Mouse (Mus musculus) thymus, adult 2 months (tissue): ENCODE data around the gene Tmem259. TPM values are rescaled to one million over a fixed set of nuclear protein-coding genes. Genes with fewer than 3 reads are reported as not detected.

Experiments used
- DNase-seq: peaks from one replicate; pipeline ENCODE4 v3.0.0; 2021
- H3K27ac ChIP-seq: fragments of 200-500 bp; 2 replicates; pipeline ENCODE4 v1.5.1; 2012; ENCODE audit warnings: low read length, control low read depth; ENCODE audit not compliant: control insufficient read depth, insufficient read depth
- H3K27me3 ChIP-seq: fragments of 200-500 bp; 2 replicates; pipeline ENCODE4 v1.6.1; 2012; ENCODE audit warnings: mild to moderate bottlenecking, low read length, moderate library complexity, mixed read lengths; ENCODE audit not compliant: control insufficient read depth, insufficient read depth
- H3K36me3 ChIP-seq: fragments of 200-500 bp; 2 replicates; pipeline ENCODE4 v1.6.1; 2012; ENCODE audit warnings: mild to moderate bottlenecking, low read length, moderate library complexity; ENCODE audit not compliant: control insufficient read depth, insufficient read depth
- H3K4me1 ChIP-seq: fragments of 200-500 bp; replicated peaks from 2 replicates; pipeline ENCODE4 v1.6.1; 2012; ENCODE audit warnings: low read length; ENCODE audit not compliant: control insufficient read depth, insufficient read depth
- H3K4me3 ChIP-seq: fragments of 200-500 bp; 2 replicates; pipeline ENCODE4 v1.5.1; 2012; ENCODE audit warnings: mild to moderate bottlenecking, low read length, control low read depth, moderate library complexity; ENCODE audit not compliant: control insufficient read depth, insufficient read depth
- CTCF ChIP-seq: fragments of 200-500 bp; IDR thresholded peaks from 2 replicates; pipeline ENCODE4 v1.5.1; 2012; ENCODE audit warnings: mild to moderate bottlenecking, control low read depth, low read length, moderate library complexity, borderline replicate concordance; ENCODE audit not compliant: control insufficient read depth, poor library complexity, insufficient read depth; ENCODE audit errors: extremely low read depth
- POLR2A ChIP-seq: fragments of 200-500 bp; IDR thresholded peaks from 2 replicates; pipeline ENCODE4 v1.6.1; 2012; ENCODE audit warnings: mild to moderate bottlenecking, low read length, control low read depth, moderate library complexity; ENCODE audit not compliant: control insufficient read depth, poor library complexity, insufficient read depth; ENCODE audit errors: extremely low read depth
- WGBS: fragments of 180-500 bp; shearing (Covaris S2); methylation state at CpG from one replicate; pipeline ENCODE4 v1.1.7; 2018; 5-methylcytosine and 5-hydroxymethylcytosine counted together
- polyA plus RNA-seq: library from polyadenylated mRNA; depleted of rRNA; stranded (reverse); fragments of >200 nt; gene quantifications from 2 replicates; pipeline ENCODE4 v1.2.3, GENCODE M21; 2012

Tmem259 gene
- polyA plus RNA-seq, 1 experiment, result 566 TPM

DNA sequence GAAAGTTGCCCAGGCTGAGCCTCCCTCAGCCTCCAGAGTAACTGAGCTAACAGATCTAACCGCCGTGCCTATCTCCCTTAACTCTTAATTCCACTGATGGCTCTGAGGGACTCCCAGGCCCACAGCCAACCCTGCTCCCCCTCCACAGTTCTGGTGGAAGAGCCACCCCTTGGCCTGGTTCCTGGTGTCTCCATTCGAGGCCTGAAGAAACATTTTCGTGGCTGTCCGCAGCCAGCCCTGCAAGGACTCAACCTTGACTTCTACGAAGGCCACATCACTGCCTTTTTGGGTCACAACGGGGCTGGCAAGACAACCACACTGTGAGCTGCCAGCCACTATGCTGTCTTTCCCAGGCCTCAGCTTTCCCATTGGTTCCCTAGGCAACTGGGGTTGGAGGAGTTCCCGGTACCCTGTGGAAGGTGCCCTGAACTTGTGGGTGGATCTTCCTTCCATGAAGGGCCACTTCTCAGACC, 20.1 kb upstream of the Tmem259 start:
- no peaks in the 10 kb centered on the region for H3K27me3 ChIP-seq
- H3K27ac ChIP-seq, result no peak overlapping the region
- TF ChIP-seq CTCF (no peak), POLR2A (no peak)
- WGBS, result 95% methylated on average over 8 of the region's 8 CpGs
- no peaks in the 10 kb centered on the region for H3K4me1 ChIP-seq
- no peaks in the 10 kb centered on the region for H3K36me3 ChIP-seq
- H3K4me3 ChIP-seq, result no peak overlapping the region
- no peak for DNase-seq

- WGBS, result 93% methylated on average over 9 of the region's 9 CpGs
- H3K4me3 ChIP-seq, result no peak overlapping the region
- no peaks in the 10 kb centered on the region for H3K36me3 ChIP-seq
- TF ChIP-seq CTCF, result no peak
- no peak for TF ChIP-seq POLR2A
- H3K4me1 ChIP-seq, result no peaks in the 10 kb centered on the region
- no peak overlapping the region for H3K27ac ChIP-seq
- DNase-seq, result no peak
- no peaks in the 10 kb centered on the region for H3K27me3 ChIP-seq
Measured at GRCm38 (mm10) chr10:80003374-80004232, 19.5 kb upstream of the Tmem259 start.

GRCm38 (mm10) chr10:80002829-80003228, 18.7 kb upstream of the Tmem259 start:
- no peak for DNase-seq
- Histone ChIP-seq H3K27me3 (no peaks in the 10 kb centered on the region), H3K36me3 (no peaks in the 10 kb centered on the region), H3K27ac (no peak overlapping the region), H3K4me3 (no peak overlapping the region), H3K4me1 (no peaks in the 10 kb centered on the region)
- WGBS, result 94% methylated on average over 21 of the region's 21 CpGs
- TF ChIP-seq POLR2A (no peak), CTCF (no peak)

DNA sequence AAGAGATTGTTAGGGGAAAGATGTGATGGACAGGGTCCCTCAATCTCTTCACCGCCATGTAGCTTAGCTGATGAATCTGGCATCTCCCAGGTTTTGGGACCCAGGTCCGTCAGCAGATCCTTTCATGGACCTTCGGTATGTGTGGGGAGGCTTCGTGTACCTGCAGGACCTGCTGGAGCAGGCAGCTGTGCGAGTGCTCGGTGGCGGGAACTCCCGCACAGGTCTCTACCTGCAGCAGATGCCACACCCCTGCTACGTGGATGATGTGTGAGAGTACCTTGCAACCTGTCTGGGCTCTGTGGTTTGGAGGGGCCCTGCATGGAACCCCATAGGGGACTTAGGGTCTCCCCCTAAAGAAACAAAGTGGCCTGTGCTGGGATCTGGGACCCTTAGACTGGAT, 17.8 kb upstream of the Tmem259 start:
- H3K27ac ChIP-seq, result no peak overlapping the region
- WGBS, result 96% methylated on average over 9 of the region's 9 CpGs
- H3K36me3 ChIP-seq, result no peaks in the 10 kb centered on the region
- no peak for TF ChIP-seq POLR2A
- DNase-seq, result no peak
- H3K4me1 ChIP-seq, result peaks cover 8% of the 10 kb centered on the region
- H3K4me3 ChIP-seq, result no peak overlapping the region
- no peaks in the 10 kb centered on the region for H3K27me3 ChIP-seq

GRCm38 (mm10) chr10:79997819-79998218, 13.7 kb upstream of the Tmem259 start:
- no peak for DNase-seq
- Histone ChIP-seq H3K36me3 (peaks cover 10% of the 10 kb centered on the region), H3K4me1 (peaks cover 27% of the 10 kb centered on the region), H3K4me3 (no peak overlapping the region), H3K27me3 (no peaks in the 10 kb centered on the region), H3K27ac (no peak overlapping the region)
- TF ChIP-seq CTCF, result no peak
- no peak for TF ChIP-seq POLR2A
- WGBS, result 93% methylated on average over 15 of the region's 15 CpGs

- H3K4me1 ChIP-seq, result peaks cover 27% of the 10 kb centered on the region
- TF ChIP-seq CTCF (no peak), POLR2A (no peak)
- H3K36me3 ChIP-seq, result peaks cover 13% of the 10 kb centered on the region
- peak overlapping the region; percentile 60 for H3K4me3 ChIP-seq
- WGBS, result 7% methylated on average over 35 of the region's 35 CpGs
- peak; percentile 80 for DNase-seq
- H3K27me3 ChIP-seq, result no peaks in the 10 kb centered on the region
- peak overlapping the region; percentile 3; the same call in 1 of the 2 replicates for H3K27ac ChIP-seq
Measured at GRCm38 (mm10) chr10:79997034-79997760, 13.1 kb upstream of the Tmem259 start.
